ENCODE assay signal across 17 mouse cellular contexts in the genomic region with DNA sequence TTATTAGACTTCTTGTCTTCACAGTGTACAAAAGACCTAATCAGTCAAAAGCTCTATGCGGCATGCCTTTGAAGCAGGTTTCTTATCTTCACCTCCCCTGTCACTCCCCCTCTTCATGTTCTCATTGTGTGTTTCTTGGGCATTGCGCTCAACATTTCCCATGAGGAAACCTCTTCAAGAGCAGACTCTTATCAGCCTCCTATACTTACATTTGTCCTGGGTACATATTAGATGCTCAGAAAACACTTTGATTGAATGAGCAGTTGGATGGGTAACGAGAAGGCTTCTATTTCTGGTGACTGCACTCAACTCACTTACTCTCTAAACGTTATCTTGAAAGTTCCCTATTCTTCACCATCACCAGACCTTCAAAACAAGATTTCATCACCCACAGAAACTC.
A peak's percentile ranks its signal among the peaks of the same experiment; 100 is the strongest.
DNase-seq lines count a peak whose midpoint lies in the region; ATAC-seq and TF ChIP-seq lines count a peak whose summit lies in the region.
"Had no signal": no experiment of that assay in that cellular context is flagged by ENCODE, and none has a peak within 500 bp of the region (broad histone marks: within the 10 kb centered on the region; RNA-seq: fewer than 3 reads in every experiment).

No protein-coding gene starts in this region.

- no peaks in the 10 kb centered on the region for H3K36me3 ChIP-seq in heart, embryonic 11.5 days (ENCODE audit: control insufficient read depth, insufficient read depth, low read length)
- no peaks in the 10 kb centered on the region for H3K36me3 ChIP-seq in heart, embryonic 15.5 days
- no peaks in the 10 kb centered on the region for H3K36me3 ChIP-seq in lung, postnatal 0 days (ENCODE audit: insufficient read depth, low read length)
- H3K36me3 ChIP-seq: embryonic facial prominence, embryonic 12.5 days; forebrain, embryonic 15.5 days; hindbrain, embryonic 15.5 days had no signal

- 32% methylated on average over 4 of the region's 4 CpGs for WGBS in heart, embryonic 11.5 days (ENCODE audit: insufficient replicate concordance)
- 29% methylated on average over 4 of the region's 4 CpGs for WGBS in heart, embryonic 15.5 days
- 33% methylated on average over 4 of the region's 4 CpGs for WGBS in lung, postnatal 0 days
- 51% methylated on average over 4 of the region's 4 CpGs for WGBS in lung, adult 2 months

- no peak overlapping the region for H3K4me2 ChIP-seq in heart, embryonic 11.5 days
- no peak overlapping the region for H3K4me2 ChIP-seq in heart, embryonic 15.5 days
- H3K4me2 ChIP-seq in lung, postnatal 0 days (replicated peaks; ENCODE audit: low read depth, low read length), result no peak overlapping the region
- H3K4me2 ChIP-seq: embryonic facial prominence, embryonic 12.5 days; forebrain, embryonic 15.5 days; hindbrain, embryonic 15.5 days had no signal

- H3K9ac ChIP-seq in heart, embryonic 11.5 days (ENCODE audit: low read depth, low read length), result no peak overlapping the region
- H3K9ac ChIP-seq in heart, embryonic 15.5 days, result no peak overlapping the region
- no peak overlapping the region for H3K9ac ChIP-seq in lung, postnatal 0 days (replicated peaks; ENCODE audit: low read depth)
- H3K9ac ChIP-seq: embryonic facial prominence, embryonic 12.5 days; forebrain, embryonic 15.5 days; hindbrain, embryonic 15.5 days had no signal

- no peak overlapping the region for H3K4me3 ChIP-seq in heart, embryonic 11.5 days (ENCODE audit: low read depth, low read length)
- H3K4me3 ChIP-seq in heart, embryonic 15.5 days, result no peak overlapping the region
- H3K4me3 ChIP-seq in lung, postnatal 0 days (ENCODE audit: low read depth, low read length), result no peak overlapping the region
- no peak overlapping the region for H3K4me3 ChIP-seq in lung, adult 2 months (replicated peaks; ENCODE audit: extremely low read depth, low read depth, low read length)
- H3K4me3 ChIP-seq: embryonic facial prominence, embryonic 12.5 days; forebrain, embryonic 15.5 days; heart, adult 2 months; hindbrain, embryonic 15.5 days had no signal

- intact Hi-C loops in heart, postnatal 36 days (cut with DNase I), result no loop called here

- peak; percentile 61 for TF ChIP-seq EP300 in lung, postnatal 0 days (IDR thresholded peaks at IDR 0.05)

- no peak overlapping the region for H3K27ac ChIP-seq in heart, embryonic 11.5 days (ENCODE audit: low read depth, low read length)
- peak overlapping the region; percentile 20 for H3K27ac ChIP-seq in heart, embryonic 15.5 days
- H3K27ac ChIP-seq in lung, postnatal 0 days (ENCODE audit: low read length), result no peak overlapping the region
- H3K27ac ChIP-seq: embryonic facial prominence, embryonic 12.5 days; forebrain, embryonic 15.5 days; heart, adult 2 months; hindbrain, embryonic 15.5 days had no signal

- no peaks in the 10 kb centered on the region for H3K9me3 ChIP-seq in heart, embryonic 11.5 days (replicated peaks; ENCODE audit: control insufficient read depth, low read length)
- H3K9me3 ChIP-seq in heart, embryonic 15.5 days (replicated peaks), result no peaks in the 10 kb centered on the region
- H3K9me3 ChIP-seq in lung, postnatal 0 days (ENCODE audit: low read length), result no peaks in the 10 kb centered on the region
- H3K9me3 ChIP-seq: embryonic facial prominence, embryonic 12.5 days; forebrain, embryonic 15.5 days; hindbrain, embryonic 15.5 days had no signal

- ATAC-seq in heart, embryonic 11.5 days (replicated peaks; ENCODE audit: insufficient number of reproducible peaks, low FRiP score, low TSS enrichment), result peak; percentile 46; the same call in 1 of the 2 replicates
- 0 out of 2 replicates have a peak, but pooled peaks have one; percentile 31 for ATAC-seq in heart, embryonic 15.5 days (replicated peaks; ENCODE audit: insufficient number of reproducible peaks, insufficient read depth, low FRiP score, low read depth)
- ATAC-seq in lung, postnatal 0 days, result peak; percentile 84
- ATAC-seq: forebrain, embryonic 15.5 days; intestine, embryonic 16.5 days had no signal

- DNase-seq in heart, postnatal 4 days, result no peak
- no peak for DNase-seq in heart, postnatal 36 days
- DNase-seq in lung, postnatal 0 days (ENCODE audit: low spot score), result peak; percentile 75
- DNase-seq in lung, adult 2 months, result no peak
- DNase-seq in cerebellum, adult 11-12 months, result no peak
- DNase-seq: adrenal gland, postnatal 10 days; cerebellum, adult 11 months; cerebellum, adult 9-10 months; cerebellum, postnatal 25 days; gastrocnemius, postnatal 36 days; heart, adult 2 months had no signal

- no peaks in the 10 kb centered on the region for H3K27me3 ChIP-seq in heart, embryonic 11.5 days (ENCODE audit: control insufficient read depth, insufficient read depth, low read length)
- H3K27me3 ChIP-seq in heart, embryonic 15.5 days, result no peaks in the 10 kb centered on the region
- H3K27me3 ChIP-seq in lung, postnatal 0 days (replicated peaks; ENCODE audit: insufficient read depth, low read length), result no peaks in the 10 kb centered on the region
- H3K27me3 ChIP-seq: embryonic facial prominence, embryonic 12.5 days; forebrain, embryonic 15.5 days; hindbrain, embryonic 15.5 days had no signal

- TF ChIP-seq CTCF in lung, postnatal 0 days (IDR thresholded peaks at IDR 0.05), result no peak
- TF ChIP-seq CTCF in lung, adult 2 months (IDR thresholded peaks at IDR 0.05; ENCODE audit: insufficient read depth, low read length), result no peak

- peaks cover 2% of the 10 kb centered on the region; the same call in 1 of the 2 replicates for H3K4me1 ChIP-seq in heart, embryonic 11.5 days (ENCODE audit: control insufficient read depth, insufficient read depth, low read length)
- H3K4me1 ChIP-seq in heart, embryonic 15.5 days (replicated peaks), result peaks cover 4% of the 10 kb centered on the region; the same call in 1 of the 2 replicates
- H3K4me1 ChIP-seq in lung, postnatal 0 days (ENCODE audit: insufficient read depth, low read depth, low read length), result no peaks in the 10 kb centered on the region
- H3K4me1 ChIP-seq in lung, adult 2 months (ENCODE audit: control insufficient read depth, insufficient read depth, low read length), result no peaks in the 10 kb centered on the region
- H3K4me1 ChIP-seq: forebrain, embryonic 15.5 days; hindbrain, embryonic 15.5 days had no signal

- no peak for TF ChIP-seq POLR2A in lung, adult 2 months (IDR thresholded peaks at IDR 0.05; ENCODE audit: borderline replicate concordance, extremely low read depth, low read depth, low read length)

Comparison
In these comparisons a context has a peak if more than half of its experiments do, and no peak if none do; other contexts are left out.
1. ATAC-seq: peak in every context shown above with its lines; median percentile 84 in lung, postnatal 0 days; 46 in heart, embryonic 11.5 days; 31 in heart, embryonic 15.5 days.